Mouse (Mus musculus) gastrocnemius, postnatal 14 days (tissue): ENCODE data around the gene Pemt. TPM values are rescaled to one million over a fixed set of nuclear protein-coding genes. Genes with fewer than 3 reads are reported as not detected.

Experiments used
- DNase-seq: peaks from one replicate; pipeline ENCODE4 v3.0.0; 2021; ENCODE audit warnings: mixed read lengths
- intact Hi-C: fragments of 180-260 bp; cut with DNase I; formaldehyde crosslinking; loops from one replicate; pipeline ENCODE4 v1.15.1; 2025; ENCODE audit warnings: low total_unique reads
- total RNA-seq, 2 experiments: library from RNA; stranded (reverse); gene quantifications; 2 replicates each; pipeline ENCODE4 v1.2.3; 2021

Pemt gene
- total RNA-seq, 2 experiments from 2014 or later, result 4.4 to 5.5 TPM

- intact Hi-C loops, result no loop called here
- DNase-seq, result no peak
These were observed 13.7 kb upstream of the Pemt start for GRCm38 (mm10) chr11:60060026-60060425.

GRCm38 (mm10) chr11:60058441-60058840 is 12.2 kb upstream of the Pemt start:
- peak; percentile 18 for DNase-seq
- intact Hi-C loops, result no loop called here

DNA sequence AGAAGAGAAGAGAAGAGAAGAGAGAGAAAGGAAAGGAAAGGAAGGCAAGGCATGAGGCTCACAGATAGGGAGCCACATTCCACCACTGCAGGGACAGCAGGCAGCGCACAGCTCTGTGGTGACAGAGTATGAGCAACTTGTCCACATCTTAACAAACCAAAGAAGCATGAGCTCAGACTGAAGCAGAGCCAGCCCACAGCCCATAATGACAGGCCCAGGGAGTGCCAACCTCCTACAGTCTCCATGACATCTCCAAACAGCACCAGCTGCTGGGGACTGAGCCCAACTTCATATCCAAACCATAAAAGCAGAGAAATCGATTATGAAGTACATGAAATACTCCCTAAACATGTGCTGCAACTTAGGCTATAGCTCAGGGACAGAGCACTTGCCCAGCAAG is 11.7 kb upstream of the Pemt start:
- intact Hi-C loops, result no loop called here
- DNase-seq, result no peak

- intact Hi-C loops, result no loop called here
- no peak for DNase-seq
These were observed 10.2 kb upstream of the Pemt start for GRCm38 (mm10) chr11:60056520-60056919.

DNA sequence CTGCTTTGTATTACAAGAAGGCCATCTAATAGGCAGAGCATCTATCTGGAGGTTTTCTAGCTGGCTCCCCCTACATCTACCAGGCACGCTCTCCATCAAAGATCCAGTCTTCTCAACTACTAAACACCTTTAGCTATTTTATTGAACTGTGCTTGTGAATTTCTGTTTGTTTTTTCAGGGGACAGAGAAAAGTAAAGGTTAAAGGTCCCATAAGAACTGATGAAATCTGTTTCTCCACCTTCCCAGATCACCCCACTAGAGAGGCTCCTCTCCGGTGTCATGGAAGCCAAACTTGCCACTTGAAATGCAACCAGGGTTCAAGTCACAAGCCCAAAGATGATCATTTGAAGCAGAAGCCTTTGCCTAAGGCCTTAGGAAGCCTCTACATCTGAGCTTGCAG is 2.6 kb upstream of the Pemt start:
- intact Hi-C loops, result no loop called here
- no peak for DNase-seq

GRCm38 (mm10) chr11:60045676-60046057 is 622 bp downstream of the Pemt start:
- intact Hi-C loops, result no loop called here
- no peak for DNase-seq

DNA sequence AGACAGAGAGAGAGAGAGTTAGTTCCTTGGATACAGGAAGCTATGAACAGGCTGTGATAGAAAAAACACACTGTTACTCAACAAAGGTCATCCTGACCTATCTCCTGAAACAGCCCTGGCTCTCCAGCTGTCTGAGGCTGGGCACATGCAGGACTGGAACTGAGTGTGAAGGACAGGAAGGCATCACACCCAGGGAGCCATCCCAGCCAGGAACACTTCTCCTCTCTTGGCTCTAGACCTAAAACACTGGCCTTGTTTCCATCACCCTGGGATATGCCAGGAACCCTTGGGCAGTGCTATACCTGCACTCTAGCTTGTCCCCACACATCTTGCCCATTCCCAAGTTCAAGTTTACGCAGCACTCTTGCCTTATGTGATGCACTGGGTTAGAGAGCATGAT is 1.5 kb downstream of the Pemt start:
- intact Hi-C loops, result no loop called here
- no peak for DNase-seq

GRCm38 (mm10) chr11:60042277-60042676 is 4.0 kb downstream of the Pemt start:
- no peak for DNase-seq

DNA sequence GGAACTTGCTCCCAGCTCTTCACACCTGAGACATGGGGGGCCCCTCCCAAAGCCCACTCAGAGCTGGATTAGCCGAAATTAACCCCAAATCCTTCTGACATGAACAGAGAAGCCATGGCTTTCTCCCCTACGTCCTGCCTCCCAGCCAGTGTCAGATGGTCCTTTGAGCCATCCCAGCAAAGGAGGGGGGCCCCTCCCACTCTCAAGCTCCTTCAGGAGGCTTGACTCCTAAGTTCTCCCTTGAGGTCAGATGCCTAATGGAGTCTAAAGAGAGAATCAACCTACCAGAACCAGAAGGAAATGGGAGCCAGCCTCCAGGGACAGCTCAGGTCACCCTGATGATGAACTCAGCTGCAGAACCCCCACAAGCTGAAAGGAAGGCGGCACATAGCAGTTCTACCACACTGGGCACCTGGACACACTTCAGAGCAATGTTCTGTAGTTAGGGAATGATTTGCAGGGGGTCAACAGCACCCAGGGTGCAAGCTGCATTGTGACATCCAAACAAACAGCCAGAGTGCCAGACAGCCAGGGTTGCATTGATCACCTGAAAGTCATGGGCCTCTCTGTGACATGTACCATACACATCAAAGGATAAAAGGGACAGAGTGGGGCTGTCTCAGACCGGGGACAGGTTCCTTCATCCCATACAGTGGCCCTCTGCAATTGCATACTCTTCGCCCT is 9.6 kb downstream of the Pemt start:
- intact Hi-C loops, result no loop called here
- DNase-seq, result no peak

More at GRCm38 (mm10) chr11:60042277-60042676, 4.0 kb downstream of the Pemt start:
- intact Hi-C loops, result no loop called here

DNA sequence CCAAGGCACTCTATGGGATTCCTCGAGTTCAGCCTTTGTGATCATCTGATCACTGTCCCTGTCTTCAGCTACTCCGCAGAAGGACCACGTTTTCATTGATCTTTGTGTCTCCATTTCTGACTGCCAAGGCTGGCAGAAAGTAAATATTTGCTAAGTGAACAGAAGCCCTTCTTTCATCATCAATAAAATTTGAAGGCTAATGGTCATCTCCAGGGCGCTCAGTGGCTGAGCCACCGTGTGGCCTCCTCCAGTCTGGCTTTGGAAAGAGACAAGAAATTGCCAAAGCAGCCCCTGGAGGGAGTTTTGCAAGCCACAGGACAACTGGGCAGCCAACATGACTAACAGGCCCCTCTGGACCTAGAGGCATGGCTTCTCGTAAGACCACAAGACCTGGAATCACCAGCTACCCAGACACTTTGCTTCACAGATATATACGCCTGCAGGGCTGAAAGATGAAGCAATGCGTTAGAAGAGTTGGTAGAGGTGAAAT is 11.3 kb downstream of the Pemt start:
- DNase-seq, result no peak
- intact Hi-C loops, result no loop called here

DNA sequence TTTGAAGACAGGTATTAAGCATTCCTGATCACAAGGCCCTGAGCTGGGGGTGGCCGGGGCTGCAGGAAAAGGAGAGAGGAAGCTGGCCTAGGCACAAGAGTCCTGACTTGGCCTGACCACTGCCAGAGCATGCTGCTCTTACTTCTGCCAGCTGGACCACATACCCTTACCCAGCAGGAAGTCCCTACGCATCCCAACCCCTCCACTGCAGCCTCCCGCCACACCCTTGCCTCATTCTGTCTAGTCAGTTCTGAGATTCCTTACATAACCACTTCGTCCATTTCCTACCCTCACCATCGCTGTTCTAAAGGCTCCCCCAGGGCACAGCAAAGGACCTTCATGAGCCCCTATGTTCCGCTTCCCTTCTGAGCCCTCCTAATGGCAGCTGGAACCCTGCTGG is 12.0 kb downstream of the Pemt start:
- intact Hi-C loops, result no loop called here
- DNase-seq, result no peak

DNA sequence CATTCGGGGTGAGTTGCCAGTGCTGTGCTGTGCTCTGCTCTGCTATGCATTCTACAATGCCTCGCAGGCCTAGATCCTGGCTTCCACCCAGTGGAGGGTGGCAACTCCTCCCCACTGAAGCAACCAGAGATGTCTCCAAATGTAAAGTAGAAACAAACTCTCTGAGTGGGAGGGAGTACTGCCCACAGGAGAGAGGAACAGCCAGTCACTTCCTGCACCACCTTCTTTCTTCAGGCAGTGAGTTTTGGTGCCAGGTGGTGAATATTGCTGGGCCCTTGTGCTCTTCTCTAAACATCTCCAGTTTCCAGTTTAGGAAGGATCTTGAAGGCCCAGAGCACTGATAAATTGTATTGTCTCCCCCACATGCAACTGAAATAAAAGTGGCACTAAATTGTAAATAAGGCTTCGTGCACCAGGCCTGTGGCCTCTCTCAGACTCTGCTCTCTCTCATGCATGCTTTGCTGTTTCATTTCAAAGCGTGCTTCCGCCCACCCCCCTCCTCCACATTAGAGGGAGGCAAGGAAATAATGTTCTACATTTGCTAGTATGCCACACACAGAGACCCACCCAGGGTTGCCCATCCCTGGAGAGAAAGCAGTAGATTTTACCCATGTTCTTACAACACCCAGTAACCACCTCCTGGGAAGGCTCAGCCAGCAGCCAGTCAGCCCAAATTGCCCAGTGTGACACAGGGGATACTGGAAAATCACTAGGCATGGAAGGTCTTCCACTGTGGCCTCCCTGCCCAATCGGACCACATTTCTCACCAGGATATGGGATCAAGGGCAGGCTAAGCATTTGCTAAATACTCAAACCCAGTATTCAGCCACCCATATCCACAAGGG is 13.5 kb downstream of the Pemt start:
- no peak for DNase-seq
- intact Hi-C loops, result no loop called here

DNA sequence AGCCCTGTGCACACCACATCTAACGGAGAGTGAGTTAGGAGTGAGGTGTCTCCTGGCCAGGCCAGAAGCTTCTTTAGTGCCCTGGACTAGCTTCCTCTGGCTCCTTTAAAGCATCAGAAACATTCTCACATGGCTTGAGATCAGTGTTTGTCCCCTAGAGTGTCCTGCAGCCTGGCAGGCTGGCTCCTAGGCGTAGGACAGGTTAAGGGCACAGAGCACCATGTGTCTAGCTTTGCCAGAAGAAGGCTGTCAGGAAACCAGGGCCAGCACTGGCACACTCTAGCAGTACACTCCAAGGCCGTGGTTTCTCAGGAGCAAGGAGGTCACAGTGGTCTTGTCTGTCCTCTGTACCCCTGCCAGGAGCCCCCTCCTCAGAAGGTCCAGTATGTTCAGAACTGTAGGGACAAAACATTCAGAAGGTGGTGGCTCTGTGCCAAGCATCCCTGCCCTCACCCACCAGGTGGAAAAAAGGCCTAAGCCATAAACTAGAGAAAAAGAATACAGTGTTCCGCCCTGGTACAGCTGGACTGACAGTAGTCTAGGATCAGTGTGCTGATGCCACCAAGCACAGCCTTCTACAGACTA is 15.4 kb downstream of the Pemt start:
- no peak for DNase-seq
- intact Hi-C loops, result no loop called here

GRCm38 (mm10) chr11:60029976-60030375 is 16.3 kb downstream of the Pemt start:
- intact Hi-C loops, result loop anchor here (5.0 kb wide), 3 partner anchors 47 to 148 kb away; no protein-coding TSS in a partner anchor

DNA sequence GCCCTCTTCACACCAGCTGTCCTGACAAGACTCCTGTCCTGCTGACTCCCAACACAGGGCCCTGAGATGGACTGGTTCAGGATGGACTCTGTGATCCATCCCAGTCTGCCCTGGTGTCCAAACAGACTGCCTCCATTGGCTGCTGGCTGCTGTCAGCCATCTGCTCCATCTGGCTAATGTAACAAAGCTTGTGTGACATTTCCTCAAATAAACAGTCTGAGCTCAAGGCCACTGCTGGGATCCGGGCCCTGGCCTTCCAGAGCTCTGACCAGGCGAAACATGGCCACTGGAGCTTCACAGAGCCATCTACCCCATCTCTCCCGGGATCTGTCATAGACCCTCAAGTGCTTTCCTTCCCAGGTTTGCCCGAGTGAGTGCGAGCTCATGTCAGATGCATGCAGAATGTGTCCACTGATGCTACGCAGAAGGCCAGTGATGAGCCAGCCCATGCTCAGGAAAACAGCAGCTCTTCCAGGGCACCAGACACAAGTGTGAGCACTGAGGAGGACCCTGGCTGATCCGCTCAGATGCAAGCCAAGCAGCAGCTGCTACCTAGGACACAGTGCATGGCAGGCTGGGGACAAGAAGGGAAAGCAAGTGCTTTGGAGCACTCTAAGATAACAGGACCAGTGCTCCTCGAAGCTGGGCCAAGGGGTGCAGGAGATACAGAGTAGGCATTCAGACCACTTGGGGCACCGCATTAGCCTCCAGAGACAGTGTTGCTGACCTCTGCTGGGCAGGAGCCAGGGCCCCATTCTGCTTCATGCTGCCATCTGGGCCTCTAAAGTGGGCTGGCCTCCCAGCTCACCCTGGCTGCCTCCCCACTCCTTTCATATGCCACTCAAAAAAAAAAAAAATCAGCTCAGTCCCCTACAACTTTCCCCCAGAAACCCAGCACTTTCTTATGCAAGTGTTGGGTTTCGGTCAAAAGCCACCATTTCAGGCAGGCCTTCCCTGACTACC is 18.1 kb downstream of the Pemt start:
- DNase-seq, result no peak
- intact Hi-C loops, result loop anchor here (5.0 kb wide), 3 partner anchors 49 to 146 kb away; no protein-coding TSS in a partner anchor

More at GRCm38 (mm10) chr11:60029976-60030375, 16.3 kb downstream of the Pemt start:
- no peak for DNase-seq

- intact Hi-C loops, result loop anchor here (5.0 kb wide), 3 partner anchors 50 to 145 kb away; no protein-coding TSS in a partner anchor
- peak; percentile 81 for DNase-seq
These were observed 19.0 kb downstream of the Pemt start for GRCm38 (mm10) chr11:60027272-60027671.

- DNase-seq, result no peak
- intact Hi-C loops, result loop anchor here (5.0 kb wide), 3 partner anchors 51 to 144 kb away; no protein-coding TSS in a partner anchor
These were observed 20.1 kb downstream of the Pemt start for GRCm38 (mm10) chr11:60026166-60026565.

DNA sequence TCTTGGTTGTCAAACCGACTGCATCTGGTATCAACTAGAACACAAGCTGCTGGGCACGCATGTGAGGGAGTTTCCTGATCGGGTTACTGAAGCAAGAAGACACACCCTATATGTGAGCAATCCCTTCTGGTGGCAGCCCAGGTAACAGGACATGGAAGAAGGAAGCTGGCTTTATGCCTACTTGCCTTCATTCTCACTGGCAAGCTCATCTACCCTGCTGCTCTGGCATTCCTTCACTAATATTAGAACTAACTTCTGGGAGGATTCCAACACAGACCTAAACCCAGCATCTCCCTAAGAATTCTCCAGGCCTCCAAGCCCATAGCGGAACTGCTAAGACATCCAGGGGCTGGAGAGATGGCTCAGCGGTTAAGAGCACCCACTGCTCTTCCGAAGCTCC is 25.1 kb downstream of the Pemt start:
- intact Hi-C loops, result no loop called here
- DNase-seq, result no peak

GRCm38 (mm10) chr11:60016726-60017125 is 29.6 kb downstream of the Pemt start:
- DNase-seq, result no peak
- intact Hi-C loops, result no loop called here
